Mouse (Mus musculus): ENCODE results near the gene Gltp. TPM values are rescaled to one million over a fixed set of nuclear protein-coding genes. Genes with fewer than 3 reads are reported as not detected.

Gene Gltp
- polyA plus RNA-seq, 1 experiment from 2014 or later, result 23.8 TPM

- no peak overlapping the region for H3K27ac ChIP-seq (ENCODE audit: low read depth)
- ATAC-seq (peak; percentile 92), DNase-seq (peak; percentile 58)
- H3K4me1 ChIP-seq (ENCODE audit: insufficient read depth), result no peaks in the 10 kb centered on the region
- WGBS (ENCODE audit: insufficient replicate concordance), result 72% methylated on average over 18 of the region's 20 CpGs
- no peak overlapping the region for H3K9ac ChIP-seq (replicated peaks)
- no peaks in the 10 kb centered on the region for H3K27me3 ChIP-seq (ENCODE audit: insufficient read depth, low read length)
- no peak for TF ChIP-seq EP300 (IDR thresholded peaks at IDR 0.05; ENCODE audit: low read depth)
- TF ChIP-seq CTCF (IDR thresholded peaks at IDR 0.05; ENCODE audit: low read depth), result no peak
- H3K4me3 ChIP-seq (ENCODE audit: low read depth, low read length), result no peak overlapping the region
- peaks cover 28% of the 10 kb centered on the region for H3K36me3 ChIP-seq (replicated peaks; ENCODE audit: insufficient read depth, low read length)
- H3K9me3 ChIP-seq (ENCODE audit: low read length), result no peaks in the 10 kb centered on the region
- H3K4me2 ChIP-seq (ENCODE audit: low read depth, low read length), result no peak overlapping the region
Measured at GRCm38 (mm10) chr5:114719003-114719927, 28.5 kb upstream of the Gltp start.

- no peak overlapping the region for H3K27ac ChIP-seq (ENCODE audit: low read depth)
- peaks cover 30% of the 10 kb centered on the region for H3K36me3 ChIP-seq (replicated peaks; ENCODE audit: insufficient read depth, low read length)
- no peak for ATAC-seq
- TF ChIP-seq EP300 (IDR thresholded peaks at IDR 0.05; ENCODE audit: low read depth) (no peak), CTCF (IDR thresholded peaks at IDR 0.05; ENCODE audit: low read depth) (no peak)
- H3K4me1 ChIP-seq (ENCODE audit: insufficient read depth), result no peaks in the 10 kb centered on the region
- WGBS (ENCODE audit: insufficient replicate concordance), result 81% methylated on average over 13 of the region's 13 CpGs
- no peaks in the 10 kb centered on the region for H3K9me3 ChIP-seq (ENCODE audit: low read length)
- H3K27me3 ChIP-seq (ENCODE audit: insufficient read depth, low read length), result no peaks in the 10 kb centered on the region
- no peak overlapping the region for H3K9ac ChIP-seq (replicated peaks)
- no peak overlapping the region for H3K4me3 ChIP-seq (ENCODE audit: low read depth, low read length)
- no peak overlapping the region for H3K4me2 ChIP-seq (ENCODE audit: low read depth, low read length)
- no peak for DNase-seq
Measured at GRCm38 (mm10) chr5:114718483-114718882, 27.7 kb upstream of the Gltp start.

- no peak overlapping the region for H3K4me2 ChIP-seq (ENCODE audit: low read depth, low read length)
- DNase-seq (no peak), ATAC-seq (no peak)
- no peaks in the 10 kb centered on the region for H3K4me1 ChIP-seq (ENCODE audit: insufficient read depth)
- H3K4me3 ChIP-seq (ENCODE audit: low read depth, low read length), result no peak overlapping the region
- 84% methylated on average over 8 of the region's 8 CpGs for WGBS (ENCODE audit: insufficient replicate concordance)
- H3K27me3 ChIP-seq (ENCODE audit: insufficient read depth, low read length), result no peaks in the 10 kb centered on the region
- H3K9ac ChIP-seq (replicated peaks), result no peak overlapping the region
- peaks cover 35% of the 10 kb centered on the region for H3K36me3 ChIP-seq (replicated peaks; ENCODE audit: insufficient read depth, low read length)
- no peak overlapping the region for H3K27ac ChIP-seq (ENCODE audit: low read depth)
- H3K9me3 ChIP-seq (ENCODE audit: low read length), result no peaks in the 10 kb centered on the region
- TF ChIP-seq EP300 (IDR thresholded peaks at IDR 0.05; ENCODE audit: low read depth), result no peak
- no peak for TF ChIP-seq CTCF (IDR thresholded peaks at IDR 0.05; ENCODE audit: low read depth)
Measured at GRCm38 (mm10) chr5:114717937-114718336, 27.2 kb upstream of the Gltp start.

- Histone ChIP-seq H3K27me3 (ENCODE audit: insufficient read depth, low read length) (no peaks in the 10 kb centered on the region), H3K36me3 (replicated peaks; ENCODE audit: insufficient read depth, low read length) (peaks cover 35% of the 10 kb centered on the region), H3K9ac (replicated peaks) (no peak overlapping the region), H3K4me3 (ENCODE audit: low read depth, low read length) (no peak overlapping the region), H3K4me1 (ENCODE audit: insufficient read depth) (no peaks in the 10 kb centered on the region), H3K9me3 (ENCODE audit: low read length) (no peaks in the 10 kb centered on the region), H3K27ac (ENCODE audit: low read depth) (no peak overlapping the region), H3K4me2 (ENCODE audit: low read depth, low read length) (no peak overlapping the region)
- no peak for TF ChIP-seq CTCF (IDR thresholded peaks at IDR 0.05; ENCODE audit: low read depth)
- no peak for TF ChIP-seq EP300 (IDR thresholded peaks at IDR 0.05; ENCODE audit: low read depth)
- 85% methylated on average over 12 of the region's 12 CpGs for WGBS (ENCODE audit: insufficient replicate concordance)
- ATAC-seq (no peak), DNase-seq (no peak)
Measured at GRCm38 (mm10) chr5:114717292-114717691, 26.5 kb upstream of the Gltp start.

GRCm38 (mm10) chr5:114714551-114714950 is 23.8 kb upstream of the Gltp start:
- TF ChIP-seq EP300 (IDR thresholded peaks at IDR 0.05; ENCODE audit: low read depth) (no peak), CTCF (IDR thresholded peaks at IDR 0.05; ENCODE audit: low read depth) (no peak)
- Histone ChIP-seq H3K9me3 (ENCODE audit: low read length) (no peaks in the 10 kb centered on the region), H3K4me1 (ENCODE audit: insufficient read depth) (no peaks in the 10 kb centered on the region), H3K9ac (replicated peaks) (no peak overlapping the region), H3K27me3 (ENCODE audit: insufficient read depth, low read length) (no peaks in the 10 kb centered on the region), H3K36me3 (replicated peaks; ENCODE audit: insufficient read depth, low read length) (peaks cover 37% of the 10 kb centered on the region), H3K27ac (ENCODE audit: low read depth) (no peak overlapping the region), H3K4me2 (ENCODE audit: low read depth, low read length) (no peak overlapping the region), H3K4me3 (ENCODE audit: low read depth, low read length) (no peak overlapping the region)
- DNase-seq (no peak), ATAC-seq (no peak)
- 88% methylated on average over 18 of the region's 18 CpGs for WGBS (ENCODE audit: insufficient replicate concordance)

- H3K4me2 ChIP-seq (ENCODE audit: low read depth, low read length), result peak overlapping the region; percentile 47
- DNase-seq (no peak), ATAC-seq (no peak)
- H3K9ac ChIP-seq (replicated peaks), result no peak overlapping the region
- peaks cover 7% of the 10 kb centered on the region for H3K4me1 ChIP-seq (ENCODE audit: insufficient read depth)
- H3K4me3 ChIP-seq (ENCODE audit: low read depth, low read length), result 0 out of 2 replicates have a peak overlapping the region, but pooled peaks have one; percentile 1
- TF ChIP-seq EP300 (IDR thresholded peaks at IDR 0.05; ENCODE audit: low read depth) (no peak), CTCF (IDR thresholded peaks at IDR 0.05; ENCODE audit: low read depth) (no peak)
- H3K27ac ChIP-seq (ENCODE audit: low read depth), result no peak overlapping the region
- no peaks in the 10 kb centered on the region for H3K27me3 ChIP-seq (ENCODE audit: insufficient read depth, low read length)
- no peaks in the 10 kb centered on the region for H3K9me3 ChIP-seq (ENCODE audit: low read length)
- 47% methylated on average over 21 of the region's 21 CpGs for WGBS (ENCODE audit: insufficient replicate concordance)
- peaks cover 13% of the 10 kb centered on the region for H3K36me3 ChIP-seq (replicated peaks; ENCODE audit: insufficient read depth, low read length)
Measured at GRCm38 (mm10) chr5:114709357-114709756, 18.6 kb upstream of the Gltp start.

Data from liver, postnatal 0 days (tissue).